Mouse (Mus musculus): ENCODE results near the gene Slc35a2.
"Not testable (repeated sequence)": the region's sequence is repeated elsewhere in the genome, so short reads cannot be mapped to it uniquely, and the experiment has no call there.

Gene Slc35a2

DNA sequence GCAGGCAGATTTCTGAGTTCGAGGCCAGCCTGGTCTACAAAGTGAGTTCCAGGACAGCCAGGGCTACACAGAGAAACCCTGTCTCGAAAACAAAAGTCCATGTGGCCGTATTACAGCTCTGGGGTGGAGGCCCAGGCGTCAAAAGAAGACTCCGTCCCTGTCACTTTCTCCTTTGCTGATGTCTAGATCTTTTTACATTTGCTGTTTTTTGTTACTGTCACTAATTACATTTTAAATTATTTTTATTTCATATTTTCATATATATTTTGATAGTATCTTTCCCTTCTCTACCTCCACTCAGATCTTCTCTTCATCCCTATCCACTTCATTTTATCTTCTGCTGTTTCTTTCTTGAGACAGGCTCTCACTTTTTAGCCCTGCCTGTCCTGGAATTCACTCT is 23.9 kb downstream of the Slc35a2 start, which contains the start of gene Gm10491:
Gene Gm10491 (minus strand): TSS at position 101 of the 400 bp plus-strand sequence.
- no peak for DNase-seq (ENCODE audit: low spot score)

DNA sequence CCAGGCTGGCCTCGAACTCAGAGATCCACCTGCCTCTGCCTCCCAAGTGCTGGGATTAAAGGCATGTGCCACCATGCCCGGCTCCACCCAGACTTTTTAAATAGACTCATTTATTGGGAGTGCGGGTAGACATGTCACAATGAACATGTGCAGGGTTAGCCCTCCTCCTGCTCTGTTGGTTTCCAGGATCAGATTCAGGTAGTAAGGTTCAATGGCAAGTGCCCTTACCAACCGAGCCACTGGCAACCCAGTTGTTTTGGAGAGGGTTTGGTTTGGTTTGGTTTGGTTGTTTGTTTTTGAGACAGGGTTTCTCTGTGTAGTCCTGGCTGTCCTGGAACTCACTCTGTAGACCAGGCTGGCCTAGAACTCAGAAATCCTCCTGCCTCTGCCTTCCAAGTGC is 25.4 kb downstream of the Slc35a2 start, which contains the start of gene Gm10490:
Gene Gm10490 (plus strand): TSS at position 301 of the 400 bp plus-strand sequence.
- DNase-seq (ENCODE audit: low spot score), result not testable (repeated sequence)

DNA sequence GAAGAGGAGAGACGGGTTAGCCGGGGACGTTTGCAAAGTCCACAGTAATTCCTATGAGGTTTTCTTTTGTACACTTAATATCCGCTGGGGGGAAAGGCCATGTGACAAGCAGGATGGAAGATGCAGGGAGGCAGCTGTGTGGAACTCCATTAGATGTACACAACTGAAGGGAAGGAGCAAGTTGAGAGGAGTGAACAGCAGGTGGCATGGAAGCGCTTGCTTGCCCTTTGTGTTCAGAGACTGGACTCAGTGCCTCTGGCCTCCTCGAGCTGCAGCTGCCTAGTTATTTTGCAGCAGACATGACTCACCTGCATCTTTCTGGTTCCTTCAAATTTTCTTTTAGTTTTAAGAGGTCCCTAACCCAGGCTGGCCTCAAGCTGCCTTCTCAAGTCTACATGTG is 26.6 kb downstream of the Slc35a2 start:
- no peak for DNase-seq (ENCODE audit: low spot score)

DNA sequence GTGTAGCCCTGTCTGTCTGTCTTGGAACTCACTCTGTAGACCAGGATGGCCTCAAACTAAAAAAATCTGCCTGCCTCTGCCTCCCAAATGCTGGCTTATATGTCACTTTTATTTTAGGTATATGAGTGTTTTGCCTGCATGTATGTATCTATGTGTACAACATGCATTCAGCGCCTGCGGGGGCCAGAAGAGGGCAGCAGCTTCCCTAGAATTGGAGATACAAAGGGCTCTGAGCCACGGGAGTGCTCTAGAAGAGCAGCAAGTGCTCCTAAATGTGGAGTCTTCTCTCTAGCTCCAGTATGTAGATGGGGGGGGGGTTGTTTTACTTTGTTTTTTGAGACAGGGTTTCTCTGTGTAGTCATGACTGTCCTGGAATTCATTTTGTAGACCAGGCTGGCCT is 31.8 kb downstream of the Slc35a2 start:
- not testable (repeated sequence) for DNase-seq (ENCODE audit: low spot score)

DNA sequence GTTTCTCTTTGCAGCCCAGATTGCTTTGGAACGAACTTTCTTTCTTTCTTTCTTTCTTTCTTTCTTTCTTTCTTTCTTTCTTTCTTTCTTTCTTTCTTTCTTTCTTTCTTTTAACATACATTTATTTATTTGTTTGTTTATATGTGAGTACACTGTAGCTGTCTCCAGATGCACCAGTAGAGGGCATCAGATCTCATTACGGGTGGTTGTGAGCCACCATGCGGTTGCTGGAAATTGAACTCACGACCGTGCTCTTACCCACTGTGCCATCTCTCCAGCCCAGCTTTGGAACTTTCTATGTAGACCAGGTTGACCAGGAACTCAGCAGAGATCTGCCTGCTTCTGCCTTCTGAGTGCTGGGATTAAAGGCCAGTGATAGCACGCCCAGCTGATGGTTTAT is 34.1 kb downstream of the Slc35a2 start:
- not testable (repeated sequence) for DNase-seq (ENCODE audit: low spot score)

DNA sequence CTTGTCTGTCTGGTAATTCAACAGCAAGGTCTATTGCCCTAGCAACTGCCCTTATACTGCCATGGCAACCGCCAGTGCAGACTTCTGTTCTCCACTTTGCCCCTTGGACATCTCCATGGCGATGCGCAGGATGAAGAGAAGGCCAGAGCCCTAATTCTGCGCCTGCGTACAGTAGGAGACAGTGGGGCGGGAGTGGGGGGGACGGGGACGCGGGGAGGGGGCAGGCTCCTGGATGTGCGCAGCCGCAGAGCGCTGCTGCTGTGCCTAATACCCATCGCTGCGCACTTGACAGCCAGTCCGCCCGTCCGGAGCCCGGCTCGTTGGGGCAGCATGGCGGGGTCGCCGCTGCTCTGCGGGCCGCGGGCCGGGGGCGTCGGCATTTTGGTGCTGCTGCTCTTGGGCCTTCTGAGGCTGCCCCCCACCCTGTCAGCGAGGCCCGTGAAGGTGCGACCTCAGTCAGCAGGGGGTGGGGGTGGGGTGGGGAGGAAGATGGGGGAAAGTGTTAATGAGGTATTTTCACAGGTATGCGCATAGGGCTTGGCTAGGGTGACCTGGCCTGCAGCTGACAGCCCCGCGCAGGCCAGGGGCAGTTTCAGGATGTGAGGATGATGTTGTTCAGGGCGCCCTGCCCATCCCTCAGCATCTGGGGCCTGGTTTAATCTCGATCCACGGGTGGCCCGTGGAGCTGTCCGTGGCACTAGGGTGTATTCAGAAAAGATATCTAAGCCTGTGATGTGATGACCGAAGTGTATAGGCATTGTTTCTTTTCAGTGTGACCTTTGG is 36.0 kb downstream of the Slc35a2 start, which contains the start of gene Pcsk1n:
Gene Pcsk1n (plus strand): TSS at position 222 of the 783 bp plus-strand sequence.
- no peak for DNase-seq (ENCODE audit: low spot score)

DNA sequence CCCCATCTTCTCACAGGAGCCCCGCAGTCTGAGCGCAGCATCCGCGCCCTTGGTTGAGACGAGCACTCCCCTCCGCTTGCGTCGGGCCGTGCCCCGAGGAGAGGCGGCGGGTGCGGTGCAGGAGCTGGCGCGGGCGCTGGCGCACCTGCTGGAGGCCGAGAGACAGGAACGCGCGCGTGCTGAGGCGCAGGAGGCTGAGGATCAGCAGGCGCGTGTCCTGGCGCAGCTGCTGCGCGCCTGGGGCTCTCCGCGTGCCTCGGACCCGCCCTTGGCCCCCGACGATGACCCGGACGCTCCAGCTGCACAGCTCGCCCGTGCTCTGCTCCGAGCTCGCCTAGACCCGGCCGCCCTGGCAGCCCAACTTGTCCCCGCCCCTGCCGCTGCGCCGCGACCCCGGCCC is 38.2 kb downstream of the Slc35a2 start:
- DNase-seq (ENCODE audit: low spot score), result peak; percentile 42

DNA sequence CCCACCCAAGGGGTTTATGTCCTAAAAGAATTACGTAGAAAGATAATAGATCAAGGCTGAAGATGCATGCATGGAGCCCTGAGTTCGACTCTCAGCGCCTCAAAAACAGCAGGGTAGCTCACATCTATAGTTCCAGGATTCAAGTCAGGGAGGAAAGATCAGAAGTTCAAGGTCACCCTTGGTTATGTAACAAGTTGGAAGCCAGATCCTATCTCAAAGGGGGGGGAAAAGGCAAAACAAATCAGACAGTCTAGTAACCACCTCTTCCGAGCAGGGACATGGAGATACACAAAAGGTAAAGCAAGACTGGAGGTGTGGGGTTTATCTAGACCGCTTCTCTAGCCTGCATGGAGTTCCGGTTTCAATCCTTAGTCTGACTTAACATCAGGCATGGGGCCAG is 42.4 kb downstream of the Slc35a2 start:
- DNase-seq (ENCODE audit: low spot score), result no peak

DNA sequence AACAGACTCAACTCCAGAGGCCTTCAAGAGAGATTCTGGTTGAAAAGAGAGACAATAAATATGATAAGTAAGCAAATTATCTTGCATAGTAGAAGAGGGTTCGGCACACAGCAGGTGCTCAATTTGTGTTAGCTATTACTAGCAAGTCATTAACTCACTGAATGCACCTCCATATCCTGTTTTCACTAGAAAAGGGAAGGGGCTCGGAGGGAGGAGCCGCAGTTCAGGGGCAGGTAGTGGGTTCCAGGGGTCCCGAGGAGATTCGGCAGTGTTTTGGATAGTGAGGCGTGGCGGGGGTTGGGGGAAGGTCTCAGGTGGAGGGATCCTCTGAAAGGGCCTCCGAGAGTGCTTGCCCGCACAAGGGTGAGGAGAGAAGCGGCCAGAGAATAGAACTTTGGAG is 43.3 kb downstream of the Slc35a2 start:
- DNase-seq (ENCODE audit: low spot score), result no peak

DNA sequence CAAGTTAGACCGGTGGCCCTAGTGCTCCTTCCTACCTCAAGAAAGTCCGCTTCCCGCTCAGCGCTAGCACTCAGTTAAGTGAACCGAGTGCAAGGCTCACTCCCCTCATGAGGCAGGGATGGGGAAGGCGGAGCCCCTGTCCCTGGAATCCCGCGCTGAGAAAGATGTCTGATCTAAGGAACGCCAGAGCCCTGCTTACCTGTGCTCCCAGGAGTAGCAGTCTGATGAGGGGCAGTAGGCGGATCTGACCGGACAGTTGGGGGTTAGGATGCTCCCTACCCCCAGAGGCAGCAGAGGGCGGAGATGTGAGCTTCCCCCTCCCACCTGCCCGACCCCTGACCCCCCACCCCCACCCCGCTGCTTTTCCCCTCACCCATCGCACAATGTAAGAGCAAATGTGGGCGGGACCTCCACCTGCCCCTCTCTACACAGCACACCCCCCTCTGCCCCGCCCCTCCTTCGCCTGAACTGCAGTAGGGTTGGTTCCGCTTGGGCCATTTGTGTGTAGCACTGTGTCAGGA is 44.5 kb downstream of the Slc35a2 start, which contains the start of gene Eras:
Gene Eras (minus strand): TSS at position 338 of the 521 bp plus-strand sequence.
- no peak for DNase-seq (ENCODE audit: low spot score)

DNA sequence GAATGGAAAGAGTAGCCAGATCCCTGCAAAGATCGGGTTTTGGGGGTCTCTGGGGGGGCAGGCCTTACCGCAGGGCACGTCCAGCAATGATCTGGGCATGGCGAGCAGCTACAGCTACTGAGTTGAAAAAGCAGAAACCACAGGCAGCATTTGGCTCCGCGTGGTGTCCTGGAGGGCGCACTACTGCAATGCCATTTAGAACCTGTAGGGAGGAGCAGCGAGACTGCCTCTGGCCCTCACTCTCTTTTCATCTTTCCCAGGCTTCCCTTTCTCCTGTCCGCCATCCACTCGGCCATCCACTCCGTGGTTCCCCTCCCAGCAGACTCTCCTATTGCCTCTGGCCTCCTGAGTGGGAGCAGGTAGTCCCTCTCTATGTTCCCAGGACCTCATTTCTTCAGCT is 53.0 kb downstream of the Slc35a2 start:
- DNase-seq (ENCODE audit: low spot score), result no peak

DNA sequence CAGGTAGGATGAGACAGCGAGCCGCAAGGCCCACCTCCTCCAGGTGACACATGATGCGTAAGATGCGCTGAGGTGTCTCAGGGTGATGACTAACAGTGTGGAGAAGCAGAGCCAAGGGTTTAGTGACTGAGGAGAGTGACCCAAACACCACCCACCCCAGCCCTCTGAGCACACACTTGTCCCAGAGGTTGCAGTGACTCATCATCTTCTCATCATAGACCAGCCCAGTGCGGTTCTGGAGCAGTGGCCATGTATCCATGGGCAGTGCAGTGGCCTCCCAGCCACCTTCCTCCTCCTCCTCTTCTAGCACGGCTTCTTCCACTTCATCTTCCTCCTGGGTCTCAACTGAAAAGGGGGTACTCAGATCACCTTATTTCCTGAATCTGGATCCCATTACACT is 53.8 kb downstream of the Slc35a2 start:
- no peak for DNase-seq (ENCODE audit: low spot score)

All from testis, postnatal 10 days (tissue).